Mouse (Mus musculus): Measurements from ENCODE around the gene Ppia. TPM values are rescaled to one million over a fixed set of nuclear protein-coding genes. Genes with fewer than 3 reads are reported as not detected.

Gene Ppia
- polyA plus RNA-seq, 1 experiment from 2014 or later, result 4,532 TPM

DNA sequence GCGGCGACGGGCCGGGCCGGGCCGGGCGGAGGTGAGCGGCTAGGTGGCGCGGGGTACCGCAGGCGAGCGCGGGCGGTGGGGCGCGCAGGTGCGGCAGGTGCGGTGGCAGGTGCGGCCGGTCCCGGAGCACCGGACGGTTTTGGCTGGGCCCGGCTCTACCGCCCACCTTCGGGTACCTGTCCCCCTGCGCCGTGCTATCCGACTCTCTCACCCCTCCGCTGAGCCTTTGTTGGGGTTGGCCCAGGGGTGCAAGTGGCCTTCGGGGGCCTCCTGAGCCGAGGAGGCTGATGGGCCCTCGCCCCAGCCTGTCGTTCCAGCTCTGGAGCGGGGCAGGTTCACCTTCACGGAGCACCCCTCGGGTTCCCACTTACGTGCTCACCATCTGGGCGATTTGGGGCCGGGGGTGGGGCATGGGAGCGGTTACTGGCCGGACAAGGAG, 25.7 kb upstream of the Ppia start:
- H3K27ac ChIP-seq (replicated peaks), result 0 out of 2 replicates have a peak overlapping the region, but pooled peaks have one; percentile 48
- peaks cover 23% of the 10 kb centered on the region for H3K4me1 ChIP-seq
- no peaks in the 10 kb centered on the region for H3K27me3 ChIP-seq
- H3K36me3 ChIP-seq, result peaks cover 5% of the 10 kb centered on the region; the same call in 1 of the 2 replicates
- under 1% methylated on average over 40 of the region's 43 CpGs for WGBS
- H3K9me3 ChIP-seq (replicated peaks), result no peaks in the 10 kb centered on the region
- H3K4me2 ChIP-seq (replicated peaks), result peak overlapping the region; percentile 84
- peak overlapping the region; percentile 82 for H3K4me3 ChIP-seq (replicated peaks)
- no peak for ATAC-seq (ENCODE audit: insufficient number of reproducible peaks, low FRiP score, low TSS enrichment, low read depth)
- peak overlapping the region; percentile 76 for H3K9ac ChIP-seq

- no peaks in the 10 kb centered on the region for H3K9me3 ChIP-seq (replicated peaks)
- H3K9ac ChIP-seq, result peak overlapping the region; percentile 76; the same call in 1 of the 2 replicates
- peak overlapping the region; percentile 82 for H3K4me3 ChIP-seq (replicated peaks)
- no peak for ATAC-seq (ENCODE audit: insufficient number of reproducible peaks, low FRiP score, low TSS enrichment, low read depth)
- no peak overlapping the region for H3K27ac ChIP-seq (replicated peaks)
- peak overlapping the region; percentile 84 for H3K4me2 ChIP-seq (replicated peaks)
- peaks cover 5% of the 10 kb centered on the region; the same call in 1 of the 2 replicates for H3K36me3 ChIP-seq
- H3K4me1 ChIP-seq, result peaks cover 23% of the 10 kb centered on the region
- WGBS, result 78% methylated on average over 8 of the region's 8 CpGs
- H3K27me3 ChIP-seq, result no peaks in the 10 kb centered on the region
Observed at GRCm38 (mm10) chr11:6390376-6391053, 24.7 kb upstream of the Ppia start.

DNA sequence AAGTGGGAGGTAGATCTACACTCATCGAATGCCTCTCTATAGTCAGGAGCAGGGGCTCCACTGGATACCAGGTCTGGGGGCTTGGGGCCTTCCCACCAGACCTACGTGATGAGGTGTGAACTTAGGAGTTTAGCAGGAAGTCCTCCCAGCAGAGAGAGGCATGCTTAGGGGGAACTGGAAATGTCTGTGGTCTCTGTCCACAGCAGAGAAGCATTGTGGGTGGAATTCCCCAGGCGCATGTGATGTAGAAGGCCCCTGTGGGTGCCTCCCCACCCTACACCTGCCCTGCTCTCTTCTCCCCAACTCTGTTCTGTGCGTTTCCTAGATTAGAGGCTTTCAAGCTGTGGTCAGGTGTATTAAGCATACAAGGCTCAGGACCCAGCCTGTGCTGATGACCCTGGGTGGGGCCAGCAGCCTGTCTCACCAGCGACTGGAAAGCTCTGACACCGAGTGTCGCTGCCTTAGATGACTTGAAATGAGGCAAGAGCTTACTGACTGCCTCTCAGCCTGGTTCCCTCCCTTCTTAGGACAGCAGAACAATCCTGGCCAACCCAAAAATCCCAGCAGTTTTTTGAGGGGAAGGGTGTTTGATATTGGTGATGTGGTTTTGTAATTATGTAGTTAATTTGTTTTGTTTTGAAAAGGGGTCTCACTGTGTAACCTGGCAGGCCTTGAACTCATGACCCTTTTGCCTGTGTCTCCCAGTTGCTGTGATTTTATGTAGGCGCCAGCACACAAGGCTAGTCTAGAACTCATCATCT, 23.5 kb upstream of the Ppia start:
- H3K4me2 ChIP-seq (replicated peaks), result no peak overlapping the region
- no peak overlapping the region for H3K27ac ChIP-seq (replicated peaks)
- ATAC-seq (ENCODE audit: insufficient number of reproducible peaks, low FRiP score, low TSS enrichment, low read depth), result no peak
- peaks cover 14% of the 10 kb centered on the region for H3K36me3 ChIP-seq
- no peaks in the 10 kb centered on the region for H3K27me3 ChIP-seq
- WGBS, result 80% methylated on average over 8 of the region's 8 CpGs
- peaks cover 23% of the 10 kb centered on the region for H3K4me1 ChIP-seq
- no peak overlapping the region for H3K9ac ChIP-seq
- no peak overlapping the region for H3K4me3 ChIP-seq (replicated peaks)
- H3K9me3 ChIP-seq (replicated peaks), result no peaks in the 10 kb centered on the region

DNA sequence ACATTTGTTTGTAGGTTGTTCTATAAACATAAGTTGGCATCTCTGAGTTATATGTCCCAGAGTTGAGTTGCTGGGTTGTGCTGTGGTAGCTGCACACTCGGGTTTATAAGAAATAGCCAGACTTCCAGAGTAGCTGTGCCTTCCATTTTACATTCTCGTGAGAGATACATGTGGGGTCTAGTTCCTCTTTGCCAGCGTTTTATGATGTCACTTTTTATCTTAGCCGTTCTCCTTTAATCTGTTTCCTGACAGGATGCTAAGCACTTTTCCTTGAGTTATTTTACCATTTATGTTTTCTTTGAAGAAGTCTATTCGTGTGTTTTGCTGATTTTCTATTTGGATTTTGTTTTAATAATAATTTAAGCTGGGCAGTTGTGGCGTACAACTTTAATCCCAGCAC, 22.4 kb upstream of the Ppia start:
- Histone ChIP-seq H3K4me3 (replicated peaks) (no peak overlapping the region), H3K4me1 (peaks cover 23% of the 10 kb centered on the region), H3K36me3 (peaks cover 25% of the 10 kb centered on the region), H3K9me3 (replicated peaks) (no peaks in the 10 kb centered on the region), H3K9ac (no peak overlapping the region), H3K4me2 (replicated peaks) (no peak overlapping the region), H3K27ac (replicated peaks) (no peak overlapping the region), H3K27me3 (no peaks in the 10 kb centered on the region)
- 79% methylated on average over 6 of the region's 6 CpGs for WGBS
- no peak for ATAC-seq (ENCODE audit: insufficient number of reproducible peaks, low FRiP score, low TSS enrichment, low read depth)

DNA sequence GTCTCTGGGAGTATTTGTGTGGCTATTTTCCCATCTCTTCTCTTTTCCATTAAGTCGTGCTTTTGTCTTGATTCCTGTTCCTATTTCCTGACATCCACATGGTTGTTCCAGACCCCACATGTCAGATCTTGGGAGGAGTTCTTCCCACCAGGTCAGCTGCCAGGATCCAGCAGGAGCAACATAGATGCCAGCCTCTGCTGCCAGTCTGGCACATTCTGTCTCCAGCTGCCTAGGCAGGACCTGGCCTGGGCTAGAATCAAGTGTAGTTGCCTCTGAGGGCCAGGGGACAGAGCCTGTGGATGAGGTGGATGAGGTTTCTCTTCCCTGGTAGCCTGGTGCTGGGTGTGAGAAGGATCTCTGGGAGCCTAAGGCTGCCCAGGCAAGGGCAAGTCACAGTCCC, 21.4 kb upstream of the Ppia start:
- H3K36me3 ChIP-seq, result peaks cover 35% of the 10 kb centered on the region
- no peak overlapping the region for H3K9ac ChIP-seq
- ATAC-seq (ENCODE audit: insufficient number of reproducible peaks, low FRiP score, low TSS enrichment, low read depth), result no peak
- H3K9me3 ChIP-seq (replicated peaks), result no peaks in the 10 kb centered on the region
- no peaks in the 10 kb centered on the region for H3K27me3 ChIP-seq
- H3K4me3 ChIP-seq (replicated peaks), result no peak overlapping the region
- WGBS, result 50% methylated on average over 1 of the region's 1 CpGs
- H3K4me1 ChIP-seq, result peaks cover 23% of the 10 kb centered on the region
- no peak overlapping the region for H3K4me2 ChIP-seq (replicated peaks)
- no peak overlapping the region for H3K27ac ChIP-seq (replicated peaks)

DNA sequence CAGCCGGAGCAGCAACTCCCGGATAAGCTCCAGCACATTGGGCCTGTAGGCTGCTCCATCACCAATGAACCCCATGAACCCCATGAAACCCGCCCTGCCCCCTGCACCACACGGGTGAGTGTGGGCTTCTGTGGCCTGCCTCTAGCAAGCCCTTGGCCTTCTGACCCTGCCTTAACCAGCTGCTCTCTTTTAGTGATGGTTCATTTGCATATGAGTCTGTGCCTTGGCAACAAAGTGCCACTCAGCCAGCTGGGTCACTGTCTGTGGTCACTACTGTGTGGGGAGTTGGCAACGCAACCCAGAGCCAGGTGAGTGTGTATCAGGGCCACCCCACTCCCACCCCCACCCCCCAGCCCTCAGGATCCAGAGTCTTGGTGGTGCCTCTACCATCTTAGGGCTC, 19.7 kb upstream of the Ppia start:
- Histone ChIP-seq H3K9me3 (replicated peaks) (no peaks in the 10 kb centered on the region), H3K9ac (no peak overlapping the region), H3K36me3 (peaks cover 52% of the 10 kb centered on the region), H3K27ac (replicated peaks) (no peak overlapping the region), H3K27me3 (no peaks in the 10 kb centered on the region), H3K4me1 (peaks cover 11% of the 10 kb centered on the region), H3K4me2 (replicated peaks) (no peak overlapping the region), H3K4me3 (replicated peaks) (no peak overlapping the region)
- no peak for ATAC-seq (ENCODE audit: insufficient number of reproducible peaks, low FRiP score, low TSS enrichment, low read depth)
- 88% methylated on average over 5 of the region's 5 CpGs for WGBS

DNA sequence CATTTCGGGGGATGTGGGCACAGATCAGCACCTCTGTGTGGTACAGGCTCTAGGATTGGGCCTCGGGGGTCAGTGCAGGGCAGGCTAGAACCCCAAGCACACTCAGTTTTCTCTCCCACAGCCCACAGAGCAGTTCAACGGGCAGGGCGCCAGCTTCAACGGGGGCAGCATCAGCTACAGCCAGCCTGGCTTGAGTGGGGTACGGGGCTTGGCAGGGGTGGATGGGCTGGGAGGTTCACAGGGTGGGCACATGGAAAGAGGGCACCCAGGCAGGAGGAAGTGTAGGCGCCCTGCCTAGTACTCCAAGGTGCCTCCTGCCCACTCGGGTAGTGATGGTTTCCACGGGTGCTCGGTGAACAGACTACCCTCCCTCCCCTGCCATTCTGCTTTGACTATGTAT, 17.1 kb upstream of the Ppia start:
- 93% methylated on average over 10 of the region's 10 CpGs for WGBS

GRCm38 (mm10) chr11:6402515-6403510, 12.4 kb upstream of the Ppia start:
- Histone ChIP-seq H3K36me3 (peaks cover 76% of the 10 kb centered on the region), H3K4me3 (replicated peaks) (no peak overlapping the region), H3K4me2 (replicated peaks) (no peak overlapping the region), H3K9me3 (replicated peaks) (no peaks in the 10 kb centered on the region), H3K9ac (no peak overlapping the region), H3K27ac (replicated peaks) (no peak overlapping the region), H3K27me3 (no peaks in the 10 kb centered on the region), H3K4me1 (peaks cover 36% of the 10 kb centered on the region)
- 84% methylated on average over 19 of the region's 19 CpGs for WGBS
- ATAC-seq (ENCODE audit: insufficient number of reproducible peaks, low FRiP score, low TSS enrichment, low read depth), result no peak

More for the DNA sequence above, 17.1 kb upstream of the Ppia start:
- Histone ChIP-seq H3K27ac (replicated peaks) (no peak overlapping the region), H3K4me2 (replicated peaks) (no peak overlapping the region), H3K9ac (no peak overlapping the region), H3K36me3 (peaks cover 73% of the 10 kb centered on the region), H3K4me3 (replicated peaks) (no peak overlapping the region), H3K4me1 (no peaks in the 10 kb centered on the region), H3K9me3 (replicated peaks) (no peaks in the 10 kb centered on the region), H3K27me3 (no peaks in the 10 kb centered on the region)
- ATAC-seq (ENCODE audit: insufficient number of reproducible peaks, low FRiP score, low TSS enrichment, low read depth), result no peak

GRCm38 (mm10) chr11:6403830-6404405, 11.3 kb upstream of the Ppia start:
- Histone ChIP-seq H3K9me3 (replicated peaks) (no peaks in the 10 kb centered on the region), H3K36me3 (peaks cover 65% of the 10 kb centered on the region), H3K27ac (replicated peaks) (peak overlapping the region; percentile 92; the same call in 1 of the 2 replicates), H3K9ac (no peak overlapping the region), H3K4me2 (replicated peaks) (no peak overlapping the region), H3K4me1 (peaks cover 36% of the 10 kb centered on the region), H3K4me3 (replicated peaks) (no peak overlapping the region), H3K27me3 (no peaks in the 10 kb centered on the region)
- WGBS, result 89% methylated on average over 5 of the region's 5 CpGs
- no peak for ATAC-seq (ENCODE audit: insufficient number of reproducible peaks, low FRiP score, low TSS enrichment, low read depth)

- Histone ChIP-seq H3K9ac (no peak overlapping the region), H3K4me3 (replicated peaks) (no peak overlapping the region), H3K27me3 (no peaks in the 10 kb centered on the region), H3K9me3 (replicated peaks) (no peaks in the 10 kb centered on the region), H3K4me2 (replicated peaks) (no peak overlapping the region), H3K4me1 (peaks cover 39% of the 10 kb centered on the region), H3K36me3 (peaks cover 55% of the 10 kb centered on the region), H3K27ac (replicated peaks) (peak overlapping the region; percentile 92)
- ATAC-seq (ENCODE audit: insufficient number of reproducible peaks, low FRiP score, low TSS enrichment, low read depth), result no peak
- 69% methylated on average over 9 of the region's 9 CpGs for WGBS
Observed at GRCm38 (mm10) chr11:6404699-6405566, 10.3 kb upstream of the Ppia start.
